Mouse (Mus musculus) MEL (cell line): ENCODE measurements around the gene Rab5b. TPM values are rescaled to one million over a fixed set of nuclear protein-coding genes. Genes with fewer than 3 reads are reported as not detected.

ENCODE experiments used
- DNase-seq: peaks from one replicate; pipeline ENCODE4 v3.0.0; 2011; ENCODE audit warnings: low read depth, low spot score
- H3K27ac ChIP-seq: 2 replicates; pipeline ENCODE4 v1.5.1; 2012; ENCODE audit warnings: low read depth, mild to moderate bottlenecking, control low read depth, low read length, moderate library complexity; ENCODE audit not compliant: control insufficient read depth
- H3K27me3 ChIP-seq, 2 experiments: fragments of 150-350 bp in 1 of 2; sonication (generic) in 1 of 2; 2 replicates each; pipeline ENCODE4 v1.6.1; 2012; ENCODE audit warnings: low read length in 2 of 2, mild to moderate bottlenecking in 2 of 2, improper control_type of control experiment in 1 of 2, moderate library complexity in 1 of 2; ENCODE audit not compliant: insufficient read depth in 2 of 2, control insufficient read depth in 1 of 2
- H3K36me3 ChIP-seq, 2 experiments: 2 replicates each; pipeline ENCODE4 v1.6.1; 2012 to 2014; ENCODE audit warnings: low read length in 2 of 2, improper control_type of control experiment in 1 of 2, inconsistent platforms in 1 of 2, mild to moderate bottlenecking in 1 of 2; ENCODE audit not compliant: insufficient read depth in 2 of 2, control insufficient read depth in 1 of 2
- H3K4me1 ChIP-seq, 2 experiments: fragments of 150-350 bp in 1 of 2; sonication (generic) in 1 of 2; 2 replicates each; pipeline ENCODE4 v1.6.1; 2012; ENCODE audit warnings: low read length in 2 of 2, improper control_type of control experiment in 1 of 2, mild to moderate bottlenecking in 1 of 2; ENCODE audit not compliant: insufficient read depth in 2 of 2, control insufficient read depth in 1 of 2
- H3K4me3 ChIP-seq, 2 experiments: fragments of 150-350 bp in 1 of 2; sonication (generic) in 1 of 2; 2 replicates each; pipeline ENCODE4 v1.5.1; 2012; ENCODE audit warnings: low read depth in 2 of 2, low read length in 2 of 2, mild to moderate bottlenecking in 2 of 2, moderate library complexity in 2 of 2, control low read depth in 1 of 2, improper control_type of control experiment in 1 of 2; ENCODE audit not compliant: control insufficient read depth in 1 of 2, insufficient read depth in 1 of 2
- H3K79me2 ChIP-seq: 2 replicates; pipeline ENCODE4 v1.6.1; 2012; ENCODE audit warnings: mild to moderate bottlenecking, low read length, moderate library complexity; ENCODE audit not compliant: control insufficient read depth, poor library complexity, insufficient read depth
- H3K9ac ChIP-seq: 2 replicates; pipeline ENCODE4 v1.6.1; 2012; ENCODE audit warnings: low read depth, mild to moderate bottlenecking, control low read depth, low read length, moderate library complexity; ENCODE audit not compliant: control insufficient read depth, poor library complexity, severe bottlenecking
- H3K9me3 ChIP-seq: fragments of 150-350 bp; sonication (generic); replicated peaks from 2 replicates; pipeline ENCODE4 v1.6.1; 2012; ENCODE audit warnings: mild to moderate bottlenecking, low read length, improper control_type of control experiment, moderate library complexity; ENCODE audit not compliant: insufficient read depth
- BHLHE40 ChIP-seq: IDR thresholded peaks from 2 replicates; pipeline ENCODE4 v1.6.1; 2012; ENCODE audit warnings: low read depth, mild to moderate bottlenecking, inconsistent platforms, low read length, improper control_type of control experiment, borderline replicate concordance
- ELF1 ChIP-seq: IDR thresholded peaks from 2 replicates; pipeline ENCODE4 v1.6.1; 2014; ENCODE audit warnings: low read depth, mild to moderate bottlenecking, inconsistent platforms, low read length, improper control_type of control experiment, moderate library complexity
- ETS1 ChIP-seq: IDR thresholded peaks from 2 replicates; pipeline ENCODE4 v1.6.1; 2012; ENCODE audit warnings: low read depth, mild to moderate bottlenecking, inconsistent platforms, low read length, improper control_type of control experiment, moderate library complexity
- GATA1 ChIP-seq: IDR thresholded peaks from 2 replicates; pipeline ENCODE4 v1.6.1; 2011; ENCODE audit warnings: low read depth, low read length, improper control_type of control experiment
- HCFC1 ChIP-seq: IDR thresholded peaks from 2 replicates; pipeline ENCODE4 v1.6.1; 2012; ENCODE audit warnings: low read depth, mild to moderate bottlenecking, inconsistent platforms, low read length, improper control_type of control experiment, moderate library complexity
- JUND ChIP-seq: IDR thresholded peaks from 2 replicates; pipeline ENCODE4 v1.6.1; 2011; ENCODE audit warnings: low read depth, mild to moderate bottlenecking, improper control_type of control experiment, low read length
- KAT2A ChIP-seq: conservative IDR thresholded peaks from 2 replicates; pipeline ENCODE4 v1.6.1; 2012; ENCODE audit warnings: low read depth, low read length, improper control_type of control experiment, inconsistent platforms
- MAX ChIP-seq: IDR thresholded peaks from 2 replicates; pipeline ENCODE4 v1.6.1; 2011; ENCODE audit warnings: low read length, improper control_type of control experiment
- MEF2A ChIP-seq: IDR thresholded peaks from 2 replicates; pipeline ENCODE4 v1.6.1; 2014; ENCODE audit warnings: low read depth, mild to moderate bottlenecking, inconsistent platforms, low read length, improper control_type of control experiment; ENCODE audit not compliant: poor library complexity, insufficient replicate concordance, severe bottlenecking; ENCODE audit errors: extremely low read depth
- MXI1 ChIP-seq: IDR thresholded peaks from 2 replicates; pipeline ENCODE4 v1.6.1; 2011; ENCODE audit warnings: mild to moderate bottlenecking, low read depth, low read length, improper control_type of control experiment
- MYB ChIP-seq: IDR thresholded peaks from 2 replicates; pipeline ENCODE4 v1.6.1; 2011; ENCODE audit warnings: mild to moderate bottlenecking, low read depth, low read length, improper control_type of control experiment
- MYC ChIP-seq: IDR thresholded peaks from 2 replicates; pipeline ENCODE4 v1.6.1; 2011; ENCODE audit warnings: low read depth, mild to moderate bottlenecking, low read length, improper control_type of control experiment, moderate library complexity
- NELFE ChIP-seq: IDR thresholded peaks from 2 replicates; pipeline ENCODE4 v1.6.1; 2011; ENCODE audit warnings: low read depth, low read length, improper control_type of control experiment
- NRF1 ChIP-seq: IDR thresholded peaks from 2 replicates; pipeline ENCODE4 v1.6.1; 2014; ENCODE audit warnings: low read depth, mild to moderate bottlenecking, inconsistent platforms, low read length, improper control_type of control experiment, moderate library complexity; ENCODE audit not compliant: poor library complexity, insufficient read depth, severe bottlenecking
- POLR2A ChIP-seq, 2 experiments: IDR thresholded peaks; 2 replicates each; pipeline ENCODE4 v1.6.1; 2011 to 2012; ENCODE audit warnings: low read length in 2 of 2, mild to moderate bottlenecking in 2 of 2, control low read depth in 1 of 2, improper control_type of control experiment in 1 of 2, low read depth in 1 of 2, moderate library complexity in 1 of 2; ENCODE audit not compliant: control insufficient read depth in 1 of 2, insufficient read depth in 1 of 2, poor library complexity in 1 of 2
- POLR2AphosphoS2 ChIP-seq: IDR thresholded peaks from 2 replicates; pipeline ENCODE4 v1.6.1; 2011; ENCODE audit warnings: low read length, improper control_type of control experiment
- RAD21 ChIP-seq: IDR thresholded peaks from 2 replicates; pipeline ENCODE4 v1.6.1; 2011; ENCODE audit warnings: mild to moderate bottlenecking, low read depth, low read length, improper control_type of control experiment
- SMC3 ChIP-seq: IDR thresholded peaks from 2 replicates; pipeline ENCODE4 v1.6.1; 2011; ENCODE audit warnings: low read depth, low read length, improper control_type of control experiment
- TAL1 ChIP-seq: IDR thresholded peaks from 2 replicates; pipeline ENCODE4 v1.6.1; 2012; ENCODE audit warnings: mild to moderate bottlenecking, inconsistent platforms, low read length, moderate library complexity, mixed read lengths
- TBP ChIP-seq: IDR thresholded peaks from 2 replicates; pipeline ENCODE4 v1.8.0; 2011; ENCODE audit warnings: low read depth, low read length, improper control_type of control experiment
- TCF12 ChIP-seq: IDR thresholded peaks from 2 replicates; pipeline ENCODE4 v1.6.1; 2014; ENCODE audit warnings: low read depth, mild to moderate bottlenecking, inconsistent platforms, low read length, improper control_type of control experiment, moderate library complexity
- UBTF ChIP-seq: IDR thresholded peaks from 2 replicates; pipeline ENCODE4 v1.6.1; 2012; ENCODE audit warnings: low read depth, mild to moderate bottlenecking, inconsistent platforms, low read length, improper control_type of control experiment, moderate library complexity, borderline replicate concordance; ENCODE audit not compliant: insufficient read depth
- USF2 ChIP-seq, 2 experiments: IDR thresholded peaks; 2 replicates each; pipeline ENCODE4 v1.6.1; 2011 to 2012; ENCODE audit warnings: improper control_type of control experiment in 2 of 2, low read length in 2 of 2, borderline replicate concordance in 1 of 2, inconsistent platforms in 1 of 2, low read depth in 1 of 2, mild to moderate bottlenecking in 1 of 2; ENCODE audit not compliant: insufficient read depth in 1 of 2
- ZKSCAN1 ChIP-seq: IDR thresholded peaks from 2 replicates; pipeline ENCODE4 v1.6.1; 2012; ENCODE audit warnings: low read depth, mild to moderate bottlenecking, inconsistent platforms, low read length, improper control_type of control experiment, moderate library complexity
- ZNF384 ChIP-seq: IDR thresholded peaks from 2 replicates; pipeline ENCODE4 v1.6.1; 2012; ENCODE audit warnings: low read depth, mild to moderate bottlenecking, inconsistent platforms, low read length, improper control_type of control experiment
- polyA plus RNA-seq, 2 experiments: library from polyadenylated mRNA; stranded (reverse) in 1 of 2; unstranded in 1 of 2; fragments of >175 nt in 1 of 2; fragments of >200 nt in 1 of 2; gene quantifications; 2 replicates each; pipeline versions ENCODE4 v1.2.1 to v1.2.4; 2012; ENCODE audit warnings: low replicate concordance in 2 of 2, low read depth in 1 of 2; ENCODE audit not compliant: insufficient read length in 2 of 2, insufficient read depth in 1 of 2, missing spikeins in 1 of 2
- total RNA-seq: library from RNA; depleted of rRNA; stranded (reverse); fragments of 300-350 nt; gene quantifications from 2 replicates; pipeline ENCODE4 v1.2.3, GENCODE M21; 2012

The Rab5b gene
- total and polyA plus RNA-seq, 3 experiments, result 18.7 to 45.7 (median 23.3) TPM

GRCm38 (mm10) chr10:128657844-128658243 lies 38.2 kb downstream of the Rab5b start:
- H3K9ac ChIP-seq, result no peak overlapping the region

GRCm38 (mm10) chr10:128656731-128657130 lies 39.3 kb downstream of the Rab5b start:
- Histone ChIP-seq H3K4me1 (peaks cover 0 to 2% of the 10 kb centered on the region in 2 experiments; a peak in 1 of 4 replicates), H3K4me3 (no peak overlapping the region), H3K27me3 (peaks cover 5 to 22% of the 10 kb centered on the region in 2 experiments)
- no peak for TF ChIP-seq ZNF384
- no peak for TF ChIP-seq RAD21
- TF ChIP-seq MYC, result no peak
- no peak for TF ChIP-seq SMC3
- TF ChIP-seq TBP, result no peak
- TF ChIP-seq NRF1, result no peak
- TF ChIP-seq UBTF, result no peak
- TF ChIP-seq GATA1, result no peak
- TF ChIP-seq MXI1, result no peak
- no peak for TF ChIP-seq NELFE
- no peak for TF ChIP-seq TAL1
- TF ChIP-seq BHLHE40, result no peak
- TF ChIP-seq POLR2AphosphoS2, result no peak
- TF ChIP-seq TCF12, result no peak
- TF ChIP-seq MAX, result no peak
- no peak for TF ChIP-seq ETS1
- no peak for TF ChIP-seq KAT2A
- TF ChIP-seq, all 39 proteins: peak for 0
- Histone ChIP-seq H3K79me2 (no peaks in the 10 kb centered on the region), H3K36me3 (peaks cover 0 to 3% of the 10 kb centered on the region in 2 experiments; a peak in 1 of 4 replicates), H3K9ac (no peak overlapping the region), H3K27ac (no peak overlapping the region), H3K9me3 (no peaks in the 10 kb centered on the region)
- no peak for DNase-seq

More at GRCm38 (mm10) chr10:128657844-128658243, 38.2 kb downstream of the Rab5b start:
- peaks cover 2 to 5% of the 10 kb centered on the region in 2 experiments; a peak in 3 of 4 replicates for H3K4me1 ChIP-seq
- H3K36me3 ChIP-seq, result peaks cover 0 to 9% of the 10 kb centered on the region in 2 experiments; a peak in 2 of 4 replicates
- TF ChIP-seq HCFC1 (no peak), MEF2A (no peak), MYB (no peak), TCF12 (no peak), ELF1 (no peak), TAL1 (no peak), POLR2A (IDR thresholded peaks at IDR 0.05; ENCODE audit: control insufficient read depth in 1 of 2, insufficient read depth in 1 of 2, low read depth in 1 of 2, low read length in 2 of 2, poor library complexity in 1 of 2) (no peak), MYC (no peak), ZKSCAN1 (no peak), GATA1 (no peak), UBTF (no peak), USF2 (IDR thresholded peaks at IDR 0.05; ENCODE audit: borderline replicate concordance in 1 of 2, insufficient read depth in 1 of 2, low read depth in 1 of 2, low read length in 2 of 2) (no peak), JUND (no peak)
- no peak overlapping the region for H3K4me3 ChIP-seq
- H3K9me3 ChIP-seq, result no peaks in the 10 kb centered on the region
- no peak overlapping the region for H3K27ac ChIP-seq
- no peak for DNase-seq
- peaks cover 5 to 11% of the 10 kb centered on the region in 2 experiments for H3K27me3 ChIP-seq
- no peaks in the 10 kb centered on the region for H3K79me2 ChIP-seq
